In genomic region chr9:78124297-78124696, GRCm38 (mm10) we compare ENCODE assay signal across 26 mouse cellular contexts.
"Had no signal": no experiment of that assay in that cellular context is flagged by ENCODE, and none has a peak within 500 bp of the region (broad histone marks: within the 10 kb centered on the region; RNA-seq: fewer than 3 reads in every experiment).

No protein-coding gene starts in this region.

- H3K27me3 ChIP-seq: limb, embryonic 13.5 days; liver, embryonic 12.5 days; liver, embryonic 15.5 days; lung, embryonic 15.5 days; midbrain, embryonic 12.5 days; midbrain, embryonic 15.5 days; neural tube, embryonic 12.5 days; neural tube, embryonic 15.5 days; stomach, embryonic 15.5 days had no signal

- H3K27ac ChIP-seq: limb, embryonic 10.5 days; limb, embryonic 13.5 days; liver, embryonic 12.5 days; liver, embryonic 15.5 days; lung, embryonic 15.5 days; midbrain, embryonic 12.5 days; midbrain, embryonic 15.5 days; neural tube, embryonic 12.5 days; neural tube, embryonic 15.5 days; stomach, embryonic 15.5 days had no signal

- H3K36me3 ChIP-seq: liver, embryonic 15.5 days; stomach, embryonic 15.5 days had no signal

- H3K4me3 ChIP-seq: limb, embryonic 10.5 days; limb, embryonic 13.5 days; liver, embryonic 12.5 days; liver, embryonic 15.5 days; lung, embryonic 15.5 days; midbrain, embryonic 12.5 days; midbrain, embryonic 15.5 days; neural tube, embryonic 12.5 days; neural tube, embryonic 15.5 days; stomach, embryonic 15.5 days had no signal

- DNase-seq: kidney, adult 18-20 months; kidney, adult 9 months; kidney, postnatal 14 days; kidney, postnatal 4 days; layer of hippocampus, adult 9-11 months; layer of hippocampus, postnatal 36 days; liver; lung, adult 18-20 months; lung, postnatal 10 days; lung, postnatal 36 days; right cerebral cortex, adult 18-20 months; right cerebral cortex, postnatal 14 days; right cerebral cortex, postnatal 4 days; thymus, adult 2 months; thymus, postnatal 14 days; thymus, postnatal 4 days had no signal

- H3K4me1 ChIP-seq: limb, embryonic 10.5 days had no signal

- H3K9ac ChIP-seq: limb, embryonic 13.5 days; liver, embryonic 12.5 days; liver, embryonic 15.5 days; lung, embryonic 15.5 days; midbrain, embryonic 12.5 days; midbrain, embryonic 15.5 days; neural tube, embryonic 12.5 days; neural tube, embryonic 15.5 days; stomach, embryonic 15.5 days had no signal

- H3K4me2 ChIP-seq: limb, embryonic 13.5 days; liver, embryonic 12.5 days; liver, embryonic 15.5 days; lung, embryonic 15.5 days; midbrain, embryonic 12.5 days; midbrain, embryonic 15.5 days; neural tube, embryonic 12.5 days; neural tube, embryonic 15.5 days; stomach, embryonic 15.5 days had no signal

- ATAC-seq: liver, embryonic 12.5 days; midbrain, embryonic 15.5 days had no signal

- H3K9me3 ChIP-seq: limb, embryonic 10.5 days; limb, embryonic 13.5 days; liver, embryonic 12.5 days; liver, embryonic 15.5 days; lung, embryonic 15.5 days; midbrain, embryonic 12.5 days; midbrain, embryonic 15.5 days; neural tube, embryonic 12.5 days; neural tube, embryonic 15.5 days; stomach, embryonic 15.5 days had no signal
